Mouse (Mus musculus) limb, embryonic 12.5 days (tissue): ENCODE results near the gene Thbs1. TPM values are rescaled to one million over a fixed set of nuclear protein-coding genes. Genes with fewer than 3 reads are reported as not detected.
"Not testable (repeated sequence)": the region's sequence is repeated elsewhere in the genome, so short reads cannot be mapped to it uniquely, and the experiment has no call there.

Experiments used
- ATAC-seq: fragments of 200-750 bp; cut with Nextera tagmentation; 2 replicates; pipeline ENCODE4 v1.8.0; 2017; ENCODE audit warnings: low read depth, moderate TSS enrichment; ENCODE audit not compliant: insufficient number of reproducible peaks, insufficient read depth, low FRiP score, low TSS enrichment
- H3K27ac ChIP-seq: fragments of 300-500 bp; sonication (generic); 2 replicates; pipeline ENCODE4 v1.5.1; 2016; ENCODE audit warnings: mild to moderate bottlenecking, moderate library complexity
- H3K27me3 ChIP-seq: fragments of 300-500 bp; sonication (generic); 2 replicates; pipeline ENCODE4 v1.6.1; 2016; ENCODE audit warnings: mild to moderate bottlenecking, moderate library complexity
- H3K36me3 ChIP-seq: fragments of 300-500 bp; sonication (generic); 2 replicates; pipeline ENCODE4 v1.6.1; 2016; ENCODE audit warnings: mild to moderate bottlenecking, moderate library complexity
- H3K4me1 ChIP-seq: fragments of 300-500 bp; sonication (generic); replicated peaks from 2 replicates; pipeline ENCODE4 v1.6.1; 2016
- H3K4me2 ChIP-seq: fragments of 300-500 bp; sonication (generic); 2 replicates; pipeline ENCODE4 v1.6.1; 2016; ENCODE audit warnings: mild to moderate bottlenecking, moderate library complexity
- H3K4me3 ChIP-seq: fragments of 300-500 bp; sonication (generic); replicated peaks from 2 replicates; pipeline ENCODE4 v1.5.1; 2016; ENCODE audit warnings: mild to moderate bottlenecking
- H3K9ac ChIP-seq: fragments of 300-500 bp; sonication (generic); replicated peaks from 2 replicates; pipeline ENCODE4 v1.6.1; 2016; ENCODE audit warnings: mild to moderate bottlenecking, moderate library complexity
- H3K9me3 ChIP-seq: fragments of 300-500 bp; sonication (generic); 2 replicates; pipeline ENCODE4 v1.6.1; 2016; ENCODE audit warnings: mild to moderate bottlenecking, moderate library complexity
- WGBS: fragments of 180-500 bp; shearing (Covaris S2); methylation state at CpG from one replicate; pipeline ENCODE4 v1.1.7; 2016; 5-methylcytosine and 5-hydroxymethylcytosine counted together
- polyA plus RNA-seq: library from polyadenylated mRNA; unstranded; fragments of >200 nt; fragmentation: Nextera tagmentation; extraction: Ambion mirVana; gene quantifications from 2 replicates; pipeline ENCODE4 v1.2.1, GENCODE M21; 2016

Thbs1 gene
- polyA plus RNA-seq, 1 experiment from 2014 or later: 56.8 TPM

DNA sequence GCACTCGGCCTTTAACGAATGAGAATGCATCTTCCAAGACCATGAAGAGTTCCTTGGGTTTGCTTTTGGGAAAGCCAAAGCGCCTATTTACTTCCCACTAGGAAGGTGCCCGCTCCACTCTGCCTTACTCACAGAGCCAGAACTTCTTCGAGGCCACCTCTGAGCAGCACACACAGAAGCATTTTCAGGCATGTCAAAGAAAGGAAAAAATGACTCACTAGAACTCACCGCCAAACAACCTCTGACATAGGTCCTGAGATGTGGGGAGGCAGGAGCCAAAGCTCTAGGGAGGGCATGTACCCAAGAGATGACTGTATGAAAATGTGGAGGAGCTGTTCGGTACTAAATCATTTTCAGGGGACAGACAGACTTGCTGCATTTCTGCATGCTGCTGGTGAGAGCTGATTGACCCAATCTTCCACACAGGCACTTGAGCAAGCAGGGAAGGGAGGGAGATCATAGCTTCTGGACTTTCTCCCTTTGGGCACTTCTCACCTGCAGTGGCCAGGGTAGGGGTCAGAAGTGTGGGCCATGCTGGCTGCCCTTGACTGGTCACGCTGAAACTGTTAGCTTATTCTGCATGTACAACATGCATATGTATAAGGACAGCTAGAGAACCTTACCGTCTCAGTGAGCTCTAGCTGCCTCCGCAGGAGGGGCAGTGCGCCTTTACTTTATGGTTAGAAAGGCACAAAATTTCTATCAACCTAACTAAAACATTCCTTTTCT is 13.7 kb downstream of the Thbs1 start:
- H3K4me1 ChIP-seq: peaks cover 5% of the 10 kb centered on the region
- 83% methylated on average over 11 of the region's 11 CpGs for WGBS
- H3K27me3 ChIP-seq: no peaks in the 10 kb centered on the region
- no peak overlapping the region for H3K9ac ChIP-seq
- no peak overlapping the region for H3K4me2 ChIP-seq
- H3K9me3 ChIP-seq: no peaks in the 10 kb centered on the region
- no peak overlapping the region for H3K27ac ChIP-seq
- peaks cover 64% of the 10 kb centered on the region for H3K36me3 ChIP-seq
- H3K4me3 ChIP-seq: no peak overlapping the region
- no peak for ATAC-seq

DNA sequence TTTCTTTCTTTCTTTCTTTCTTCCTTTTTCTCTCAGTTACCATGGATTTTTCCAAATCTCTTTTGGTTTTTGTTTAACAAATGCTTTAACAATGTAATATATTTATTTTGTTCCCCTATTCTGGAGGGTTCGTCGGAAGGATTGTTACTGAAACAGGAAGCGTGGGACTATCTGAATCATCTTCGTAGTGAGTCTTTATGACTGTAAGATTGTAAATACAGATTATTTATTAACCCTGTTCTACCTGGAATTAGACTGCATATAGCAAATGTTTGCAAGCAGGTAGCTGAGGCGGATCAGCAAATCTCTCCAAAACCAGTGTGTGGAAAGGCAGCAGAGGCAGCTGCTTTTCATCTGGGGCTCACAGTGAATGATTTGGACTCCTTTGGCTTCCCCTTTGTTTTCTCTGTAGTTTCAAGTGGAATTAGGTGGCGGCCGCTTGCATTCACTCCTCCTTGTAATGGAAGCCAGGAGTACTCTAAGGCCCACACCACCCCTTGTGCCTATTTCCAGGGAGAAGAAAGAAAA is 14.3 kb downstream of the Thbs1 start:
- Histone ChIP-seq H3K9me3 (no peaks in the 10 kb centered on the region), H3K36me3 (peaks cover 57% of the 10 kb centered on the region), H3K4me3 (no peak overlapping the region), H3K4me2 (no peak overlapping the region), H3K27me3 (no peaks in the 10 kb centered on the region), H3K4me1 (peaks cover 5% of the 10 kb centered on the region), H3K27ac (no peak overlapping the region), H3K9ac (no peak overlapping the region)
- WGBS: 71% methylated on average over 7 of the region's 7 CpGs
- ATAC-seq: no peak

GRCm38 (mm10) chr2:118127516-118128288 is 16.0 kb downstream of the Thbs1 start:
- Histone ChIP-seq H3K4me2 (no peak overlapping the region), H3K4me3 (no peak overlapping the region), H3K9ac (no peak overlapping the region), H3K9me3 (no peaks in the 10 kb centered on the region), H3K36me3 (peaks cover 42% of the 10 kb centered on the region), H3K27ac (no peak overlapping the region), H3K27me3 (no peaks in the 10 kb centered on the region), H3K4me1 (peaks cover 5% of the 10 kb centered on the region)
- ATAC-seq: no peak
- WGBS: 75% methylated on average over 5 of the region's 5 CpGs

DNA sequence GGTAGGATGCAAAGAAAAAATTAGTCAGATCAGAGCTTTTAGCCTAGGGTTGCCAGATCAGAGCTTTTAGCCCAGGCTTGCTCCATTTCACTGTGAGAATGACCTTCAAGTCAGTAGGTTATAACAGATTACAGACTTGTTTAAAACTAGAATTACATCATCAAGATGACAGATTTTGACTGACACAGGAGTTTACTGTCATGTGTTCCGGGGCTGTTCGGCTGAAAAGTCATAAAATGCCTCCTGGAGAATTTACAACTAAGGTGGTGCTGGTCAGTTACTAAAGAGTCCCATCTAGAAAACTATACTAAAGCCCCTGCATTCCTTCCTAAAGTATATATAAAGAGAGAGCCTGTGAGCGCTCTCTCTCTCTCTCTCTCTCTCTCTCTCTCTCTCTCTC is 16.6 kb downstream of the Thbs1 start:
- no peak for ATAC-seq
- Histone ChIP-seq H3K9me3 (no peaks in the 10 kb centered on the region), H3K4me3 (no peak overlapping the region), H3K36me3 (peaks cover 36% of the 10 kb centered on the region), H3K4me2 (no peak overlapping the region), H3K27me3 (no peaks in the 10 kb centered on the region), H3K27ac (no peak overlapping the region), H3K4me1 (peaks cover 5% of the 10 kb centered on the region), H3K9ac (no peak overlapping the region)
- 22% methylated on average over 3 of the region's 3 CpGs for WGBS

GRCm38 (mm10) chr2:118137071-118137470 is 25.4 kb downstream of the Thbs1 start:
- 91% methylated on average over 9 of the region's 9 CpGs for WGBS
- H3K9ac ChIP-seq: no peak overlapping the region
- ATAC-seq: no peak
- H3K27ac ChIP-seq: no peak overlapping the region
- H3K9me3 ChIP-seq: no peaks in the 10 kb centered on the region
- H3K4me3 ChIP-seq: no peak overlapping the region
- H3K4me2 ChIP-seq: no peak overlapping the region
- H3K36me3 ChIP-seq: no peaks in the 10 kb centered on the region
- no peaks in the 10 kb centered on the region for H3K4me1 ChIP-seq
- H3K27me3 ChIP-seq: no peaks in the 10 kb centered on the region

GRCm38 (mm10) chr2:118137776-118138175 is 26.1 kb downstream of the Thbs1 start:
- WGBS: 86% methylated on average over 2 of the region's 2 CpGs
- no peaks in the 10 kb centered on the region for H3K27me3 ChIP-seq
- no peak overlapping the region for H3K27ac ChIP-seq
- H3K9ac ChIP-seq: no peak overlapping the region
- ATAC-seq: no peak
- no peaks in the 10 kb centered on the region for H3K9me3 ChIP-seq
- no peak overlapping the region for H3K4me3 ChIP-seq
- no peak overlapping the region for H3K4me2 ChIP-seq
- no peaks in the 10 kb centered on the region for H3K36me3 ChIP-seq
- H3K4me1 ChIP-seq: no peaks in the 10 kb centered on the region

DNA sequence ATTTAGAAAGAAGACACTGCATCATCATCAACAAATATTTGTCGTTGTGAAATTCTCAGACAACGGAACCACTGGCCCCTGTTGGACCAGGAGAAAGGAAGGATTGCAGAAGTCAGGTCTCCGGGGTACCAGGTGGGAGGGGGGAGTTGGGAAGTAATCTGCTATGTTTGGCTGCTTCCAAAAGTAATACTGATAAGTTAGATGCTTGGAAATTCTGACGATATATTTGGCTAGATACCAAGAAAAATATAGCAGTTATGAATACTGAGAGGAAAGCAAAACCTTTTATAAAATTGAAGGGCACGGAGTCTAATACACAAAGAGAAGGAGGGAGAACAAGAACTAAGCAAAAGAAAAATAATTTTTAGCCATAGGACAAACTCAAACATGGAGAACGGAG is 27.6 kb downstream of the Thbs1 start:
- no peaks in the 10 kb centered on the region for H3K9me3 ChIP-seq
- H3K36me3 ChIP-seq: no peaks in the 10 kb centered on the region
- no peak overlapping the region for H3K4me3 ChIP-seq
- no peak for ATAC-seq
- H3K27me3 ChIP-seq: no peaks in the 10 kb centered on the region
- no peak overlapping the region for H3K4me2 ChIP-seq
- no peak overlapping the region for H3K27ac ChIP-seq
- no peak overlapping the region for H3K9ac ChIP-seq
- 86% methylated on average over 6 of the region's 6 CpGs for WGBS
- no peaks in the 10 kb centered on the region for H3K4me1 ChIP-seq

GRCm38 (mm10) chr2:118141651-118142050 is 30.0 kb downstream of the Thbs1 start:
- no peaks in the 10 kb centered on the region for H3K36me3 ChIP-seq
- no peak for ATAC-seq
- no peaks in the 10 kb centered on the region for H3K9me3 ChIP-seq
- H3K27ac ChIP-seq: no peak overlapping the region
- 93% methylated on average over 10 of the region's 10 CpGs for WGBS
- no peaks in the 10 kb centered on the region for H3K27me3 ChIP-seq
- 0 out of 2 replicates have a peak, but pooled peaks cover 2% of the 10 kb centered on the region for H3K4me1 ChIP-seq
- no peak overlapping the region for H3K4me3 ChIP-seq
- H3K4me2 ChIP-seq: no peak overlapping the region
- H3K9ac ChIP-seq: no peak overlapping the region

DNA sequence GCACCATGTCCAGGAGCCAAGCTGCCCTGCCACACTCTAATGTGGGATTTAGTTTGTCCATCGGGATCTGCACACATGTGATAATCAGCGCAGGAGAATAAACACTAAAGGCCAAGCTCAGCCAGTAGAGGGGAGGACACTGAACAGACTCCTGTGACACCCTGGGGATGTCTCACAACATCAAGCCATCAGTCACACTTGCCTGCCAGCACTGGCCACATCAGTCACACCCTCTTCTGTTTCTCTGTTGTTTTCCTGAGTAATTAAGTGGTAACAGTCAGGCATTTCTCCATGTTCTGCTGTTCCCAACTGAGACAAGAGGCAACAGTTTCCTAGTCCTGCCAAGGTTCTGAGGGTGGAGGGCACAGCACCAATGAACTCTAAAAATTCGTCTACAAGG is 36.1 kb downstream of the Thbs1 start:
- H3K4me1 ChIP-seq, H3K9ac ChIP-seq, H3K9me3 ChIP-seq, H3K4me3 ChIP-seq, H3K4me2 ChIP-seq, H3K27me3 ChIP-seq, H3K36me3 ChIP-seq, H3K27ac ChIP-seq, ATAC-seq: not testable (repeated sequence)
- WGBS: 50% methylated on average over 3 of the region's 3 CpGs

GRCm38 (mm10) chr2:118148321-118149142 is 36.9 kb downstream of the Thbs1 start:
- no peak overlapping the region for H3K9ac ChIP-seq
- ATAC-seq: no peak
- H3K4me1 ChIP-seq: 0 out of 2 replicates have a peak, but pooled peaks cover 3% of the 10 kb centered on the region
- no peaks in the 10 kb centered on the region for H3K36me3 ChIP-seq
- H3K27ac ChIP-seq: no peak overlapping the region
- no peak overlapping the region for H3K4me2 ChIP-seq
- H3K9me3 ChIP-seq: no peaks in the 10 kb centered on the region
- whole genome bisulfite sequencing: 72% methylated on average over 4 of the region's 4 CpGs
- no peaks in the 10 kb centered on the region for H3K27me3 ChIP-seq
- H3K4me3 ChIP-seq: no peak overlapping the region
